Mouse (Mus musculus): ENCODE measurements around the gene Lix1. TPM values are rescaled to one million over a fixed set of nuclear protein-coding genes. Genes with fewer than 3 reads are reported as not detected.

Gene Lix1
- total and polyA plus RNA-seq, 2 experiments from 2014 or later: 27.5 to 33.0 TPM

GRCm38 (mm10) chr17:17409601-17410000 is 7.1 kb downstream of the Lix1 start:
- H3K27ac ChIP-seq (ENCODE audit: low read depth, low read length): no peak overlapping the region
- 0 out of 2 replicates have a peak, but pooled peaks cover 4% of the 10 kb centered on the region for H3K4me1 ChIP-seq (ENCODE audit: insufficient read depth)
- no peak overlapping the region for H3K4me3 ChIP-seq (ENCODE audit: low read depth, low read length)
- H3K9ac ChIP-seq: no peak overlapping the region
- 13% methylated on average over 2 of the region's 2 CpGs for WGBS
- no peaks in the 10 kb centered on the region for H3K27me3 ChIP-seq (ENCODE audit: insufficient read depth, low read length)
- H3K4me2 ChIP-seq (ENCODE audit: low read depth): no peak overlapping the region
- H3K9me3 ChIP-seq (ENCODE audit: low read length): no peaks in the 10 kb centered on the region
- H3K36me3 ChIP-seq (ENCODE audit: insufficient read depth): no peaks in the 10 kb centered on the region
- DNase-seq (no peak), ATAC-seq (0 out of 2 replicates have a peak, but pooled peaks have one; percentile 34)
- no peak for TF ChIP-seq CTCF (IDR thresholded peaks at IDR 0.05; ENCODE audit: low read depth)

GRCm38 (mm10) chr17:17411443-17411842 is 9.0 kb downstream of the Lix1 start:
- DNase-seq (no peak), ATAC-seq (peak; percentile 71)
- Histone ChIP-seq H3K4me1 (ENCODE audit: insufficient read depth) (no peaks in the 10 kb centered on the region), H3K36me3 (ENCODE audit: insufficient read depth) (no peaks in the 10 kb centered on the region), H3K9ac (no peak overlapping the region), H3K27ac (ENCODE audit: low read depth, low read length) (peak overlapping the region; percentile 35; the same call in 1 of the 2 replicates), H3K9me3 (ENCODE audit: low read length) (no peaks in the 10 kb centered on the region), H3K4me3 (ENCODE audit: low read depth, low read length) (no peak overlapping the region), H3K4me2 (ENCODE audit: low read depth) (no peak overlapping the region), H3K27me3 (ENCODE audit: insufficient read depth, low read length) (no peaks in the 10 kb centered on the region)
- WGBS: 27% methylated on average over 2 of the region's 2 CpGs
- no peak for TF ChIP-seq CTCF (IDR thresholded peaks at IDR 0.05; ENCODE audit: low read depth)

- Histone ChIP-seq H3K4me2 (ENCODE audit: low read depth) (no peak overlapping the region), H3K36me3 (ENCODE audit: insufficient read depth) (no peaks in the 10 kb centered on the region), H3K4me3 (ENCODE audit: low read depth, low read length) (no peak overlapping the region), H3K4me1 (ENCODE audit: insufficient read depth) (no peaks in the 10 kb centered on the region), H3K27me3 (ENCODE audit: insufficient read depth, low read length) (no peaks in the 10 kb centered on the region), H3K9me3 (ENCODE audit: low read length) (no peaks in the 10 kb centered on the region), H3K27ac (ENCODE audit: low read depth, low read length) (peak overlapping the region; percentile 35; the same call in 1 of the 2 replicates), H3K9ac (no peak overlapping the region)
- TF ChIP-seq CTCF (IDR thresholded peaks at IDR 0.05; ENCODE audit: low read depth): no peak
- DNase-seq: no peak
- peak; percentile 54 for ATAC-seq
- 73% methylated on average over 2 of the region's 2 CpGs for WGBS
Observed at GRCm38 (mm10) chr17:17412176-17412575, 9.7 kb downstream of the Lix1 start.

- no peak overlapping the region for H3K27ac ChIP-seq (ENCODE audit: low read depth, low read length)
- WGBS: 100% methylated on average over 3 of the region's 3 CpGs
- DNase-seq: no peak
- H3K9ac ChIP-seq: no peak overlapping the region
- no peaks in the 10 kb centered on the region for H3K36me3 ChIP-seq (ENCODE audit: insufficient read depth)
- no peak for ATAC-seq
- no peaks in the 10 kb centered on the region for H3K27me3 ChIP-seq (ENCODE audit: insufficient read depth, low read length)
- H3K4me3 ChIP-seq (ENCODE audit: low read depth, low read length): no peak overlapping the region
- H3K4me2 ChIP-seq (ENCODE audit: low read depth): no peak overlapping the region
- TF ChIP-seq CTCF (IDR thresholded peaks at IDR 0.05; ENCODE audit: low read depth): no peak
- H3K4me1 ChIP-seq (ENCODE audit: insufficient read depth): no peaks in the 10 kb centered on the region
- no peaks in the 10 kb centered on the region for H3K9me3 ChIP-seq (ENCODE audit: low read length)
Observed at GRCm38 (mm10) chr17:17414206-17414605, 11.7 kb downstream of the Lix1 start.

GRCm38 (mm10) chr17:17424609-17425307 is 22.3 kb downstream of the Lix1 start:
- H3K4me1 ChIP-seq (ENCODE audit: insufficient read depth): no peaks in the 10 kb centered on the region
- H3K4me3 ChIP-seq (ENCODE audit: low read depth, low read length): no peak overlapping the region
- no peaks in the 10 kb centered on the region for H3K9me3 ChIP-seq (ENCODE audit: low read length)
- 12% methylated on average over 4 of the region's 4 CpGs for WGBS
- no peaks in the 10 kb centered on the region for H3K36me3 ChIP-seq (ENCODE audit: insufficient read depth)
- no peak for TF ChIP-seq CTCF (IDR thresholded peaks at IDR 0.05; ENCODE audit: low read depth)
- peak; percentile 16 for DNase-seq
- no peaks in the 10 kb centered on the region for H3K27me3 ChIP-seq (ENCODE audit: insufficient read depth, low read length)
- H3K4me2 ChIP-seq (ENCODE audit: low read depth): no peak overlapping the region
- H3K27ac ChIP-seq (ENCODE audit: low read depth, low read length): no peak overlapping the region
- H3K9ac ChIP-seq: no peak overlapping the region
- ATAC-seq: no peak

GRCm38 (mm10) chr17:17425308-17425813 is 22.9 kb downstream of the Lix1 start:
- no peaks in the 10 kb centered on the region for H3K36me3 ChIP-seq (ENCODE audit: insufficient read depth)
- WGBS: 10% methylated on average over 4 of the region's 4 CpGs

GRCm38 (mm10) chr17:17425906-17426305 is 23.4 kb downstream of the Lix1 start:
- Histone ChIP-seq H3K27me3 (ENCODE audit: insufficient read depth, low read length) (no peaks in the 10 kb centered on the region), H3K9me3 (ENCODE audit: low read length) (no peaks in the 10 kb centered on the region), H3K27ac (ENCODE audit: low read depth, low read length) (no peak overlapping the region), H3K4me3 (ENCODE audit: low read depth, low read length) (no peak overlapping the region), H3K36me3 (ENCODE audit: insufficient read depth) (no peaks in the 10 kb centered on the region), H3K4me2 (ENCODE audit: low read depth) (no peak overlapping the region), H3K9ac (no peak overlapping the region), H3K4me1 (ENCODE audit: insufficient read depth) (no peaks in the 10 kb centered on the region)
- ATAC-seq: no peak
- WGBS: 62% methylated on average over 3 of the region's 3 CpGs
- no peak for TF ChIP-seq CTCF (IDR thresholded peaks at IDR 0.05; ENCODE audit: low read depth)
- no peak for DNase-seq

More at GRCm38 (mm10) chr17:17425308-17425813, 22.9 kb downstream of the Lix1 start:
- Histone ChIP-seq H3K4me1 (ENCODE audit: insufficient read depth) (no peaks in the 10 kb centered on the region), H3K9me3 (ENCODE audit: low read length) (no peaks in the 10 kb centered on the region), H3K4me3 (ENCODE audit: low read depth, low read length) (no peak overlapping the region), H3K27ac (ENCODE audit: low read depth, low read length) (no peak overlapping the region), H3K9ac (no peak overlapping the region), H3K4me2 (ENCODE audit: low read depth) (no peak overlapping the region), H3K27me3 (ENCODE audit: insufficient read depth, low read length) (no peaks in the 10 kb centered on the region)
- ATAC-seq (no peak), DNase-seq (no peak)
- TF ChIP-seq CTCF (IDR thresholded peaks at IDR 0.05; ENCODE audit: low read depth): no peak
